Mouse (Mus musculus) MEL (cell line): ENCODE results near the gene Fjx1.

Experiments used
- MEF2A ChIP-seq: IDR thresholded peaks from 2 replicates; pipeline ENCODE4 v1.6.1; 2014; ENCODE audit warnings: low read depth, mild to moderate bottlenecking, inconsistent platforms, low read length, improper control_type of control experiment; ENCODE audit not compliant: poor library complexity, insufficient replicate concordance, severe bottlenecking; ENCODE audit errors: extremely low read depth
- TCF12 ChIP-seq: IDR thresholded peaks from 2 replicates; pipeline ENCODE4 v1.6.1; 2014; ENCODE audit warnings: low read depth, mild to moderate bottlenecking, inconsistent platforms, low read length, improper control_type of control experiment, moderate library complexity

DNA sequence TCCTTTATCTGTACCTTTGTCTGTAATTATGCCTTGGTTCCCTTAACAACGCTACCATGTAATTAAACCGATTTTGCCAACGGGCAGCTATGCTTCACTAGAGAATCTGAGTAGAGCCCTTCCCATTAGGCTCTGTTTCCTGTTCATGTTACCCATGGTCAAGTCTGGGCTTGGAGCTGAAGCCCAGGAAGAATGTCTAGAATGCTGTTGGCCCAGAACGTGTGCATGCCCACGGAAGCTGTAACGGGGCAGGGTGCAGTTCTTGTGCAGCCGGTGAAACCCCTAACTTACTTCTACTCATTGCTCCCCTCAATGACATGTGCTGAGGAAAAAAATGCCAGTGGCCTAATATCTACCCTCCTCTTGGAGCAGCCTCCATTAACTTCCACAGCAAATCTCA, 4.5 kb downstream of the Fjx1 start:
- TF ChIP-seq TCF12 = no peak
- no peak for TF ChIP-seq MEF2A
